Mouse (Mus musculus): Measurements from ENCODE around the gene Ccsap.

Gene Ccsap

DNA sequence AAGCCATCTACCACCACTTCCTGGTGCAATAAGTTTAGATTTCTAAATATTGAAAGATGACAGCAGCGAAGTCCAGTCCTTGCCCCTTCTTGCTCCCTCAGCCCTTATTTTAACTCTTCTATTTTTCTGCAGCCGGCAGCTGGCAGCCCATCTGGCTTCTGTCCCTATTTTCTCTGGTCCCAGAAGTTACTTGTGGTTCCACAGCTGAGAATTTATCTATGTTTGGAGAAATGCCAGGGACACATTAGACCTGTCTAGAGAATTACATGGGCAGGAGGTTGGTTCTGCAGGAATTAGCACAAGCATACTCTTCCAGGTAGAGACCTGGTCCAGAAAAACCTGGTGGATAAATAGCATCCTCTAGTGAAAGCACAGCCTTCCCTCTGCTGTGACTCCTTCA is 17.9 kb upstream of the Ccsap start:
- DNase-seq, result no peak

DNA sequence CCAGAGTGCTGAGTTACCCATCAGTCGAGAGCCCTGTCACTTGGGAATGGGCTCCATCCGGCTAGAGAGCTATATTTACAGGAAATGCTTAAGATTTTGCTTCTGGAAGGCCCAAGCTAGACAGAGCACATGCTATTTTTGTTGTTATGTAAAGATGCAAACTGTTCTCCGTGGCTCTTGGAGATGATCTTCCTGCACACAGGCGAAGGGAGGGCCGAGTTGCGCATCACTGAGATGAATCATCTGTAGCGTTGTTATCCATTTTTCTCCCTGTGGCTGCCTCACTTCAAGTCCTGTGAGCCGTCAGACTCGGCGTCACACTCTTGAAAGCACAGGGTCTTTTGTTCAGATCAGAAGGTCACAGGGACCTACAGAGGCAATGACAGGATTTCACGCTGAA is 14.3 kb upstream of the Ccsap start:
- no peak for DNase-seq

DNA sequence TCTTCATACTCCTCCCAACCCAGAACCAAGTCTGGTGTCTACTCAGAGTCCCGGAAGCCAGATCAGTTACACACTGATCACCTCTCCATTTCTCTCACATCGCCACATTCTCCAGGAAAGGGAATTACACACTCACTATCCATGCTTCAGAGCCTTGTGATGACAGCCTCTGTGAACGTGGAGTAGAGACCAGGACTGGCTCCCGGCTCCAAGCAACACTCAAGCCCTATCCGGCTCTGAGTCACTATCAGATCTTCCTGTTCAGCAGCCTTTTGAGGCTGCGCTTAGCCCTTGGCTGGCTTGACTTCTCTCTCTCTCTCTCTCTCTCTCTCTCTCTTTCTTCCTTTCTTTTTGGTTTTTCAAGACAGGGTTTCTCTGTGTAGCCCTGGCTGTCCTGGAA is 13.4 kb upstream of the Ccsap start:
- no peak for DNase-seq

DNA sequence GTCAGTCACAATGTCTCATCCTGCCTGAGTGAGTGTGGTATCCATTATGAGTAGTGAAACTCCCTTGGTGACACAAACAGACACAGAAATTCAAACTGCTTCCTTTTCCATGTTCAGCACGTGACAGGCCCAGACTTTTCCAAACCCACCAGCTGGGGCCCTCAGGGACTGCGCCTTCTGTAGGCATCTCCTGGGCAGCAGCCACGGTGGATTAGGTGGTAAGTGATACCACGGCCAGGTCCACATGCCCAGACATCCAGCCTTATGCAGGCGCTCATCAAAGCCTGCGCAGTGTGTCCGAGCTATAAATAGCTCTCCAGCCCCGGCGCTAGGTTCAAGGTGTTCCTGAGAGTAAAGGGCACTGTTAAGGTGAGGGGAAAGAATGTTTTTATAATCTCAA is 12.0 kb upstream of the Ccsap start:
- DNase-seq, result no peak

DNA sequence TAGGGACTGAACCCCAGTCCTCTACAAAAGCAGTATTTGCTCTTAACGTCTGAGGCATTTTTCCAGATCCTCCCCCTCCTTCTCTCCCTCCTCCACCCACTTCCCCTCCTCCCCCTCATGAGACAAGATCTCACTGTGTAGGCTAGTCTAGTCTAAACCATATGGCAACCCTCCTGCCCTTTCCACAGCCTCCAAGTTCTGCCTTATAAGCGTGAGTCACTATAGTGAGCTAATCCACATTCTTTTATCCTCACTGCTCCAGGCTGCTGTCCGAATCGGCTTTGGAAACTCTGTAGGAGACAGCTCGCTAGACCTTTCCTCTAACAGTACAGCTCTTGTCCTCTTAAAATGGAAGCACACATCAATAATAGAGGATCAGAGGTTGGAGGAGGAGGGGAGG is 7.0 kb upstream of the Ccsap start:
- DNase-seq, result no peak

DNA sequence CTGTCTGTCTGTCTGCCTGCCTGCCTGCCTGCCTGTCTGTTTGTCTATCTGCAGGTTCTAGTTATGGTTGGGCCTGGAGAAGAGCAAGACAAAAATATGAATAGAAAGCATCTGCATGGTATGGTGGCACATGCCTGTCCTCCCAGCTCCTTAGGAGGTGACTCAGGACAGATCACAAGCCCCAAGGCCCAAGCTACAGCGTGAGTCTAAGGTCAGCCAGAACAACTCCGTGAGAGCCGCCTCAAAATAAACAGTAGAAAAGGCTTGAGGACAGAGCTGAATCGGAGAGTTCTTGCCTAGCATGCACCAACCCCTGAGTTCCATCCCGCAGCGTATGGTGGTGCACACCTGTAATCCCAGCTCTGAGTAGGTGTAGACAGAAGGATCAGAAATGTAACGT is 5.8 kb upstream of the Ccsap start:
- DNase-seq, result no peak

DNA sequence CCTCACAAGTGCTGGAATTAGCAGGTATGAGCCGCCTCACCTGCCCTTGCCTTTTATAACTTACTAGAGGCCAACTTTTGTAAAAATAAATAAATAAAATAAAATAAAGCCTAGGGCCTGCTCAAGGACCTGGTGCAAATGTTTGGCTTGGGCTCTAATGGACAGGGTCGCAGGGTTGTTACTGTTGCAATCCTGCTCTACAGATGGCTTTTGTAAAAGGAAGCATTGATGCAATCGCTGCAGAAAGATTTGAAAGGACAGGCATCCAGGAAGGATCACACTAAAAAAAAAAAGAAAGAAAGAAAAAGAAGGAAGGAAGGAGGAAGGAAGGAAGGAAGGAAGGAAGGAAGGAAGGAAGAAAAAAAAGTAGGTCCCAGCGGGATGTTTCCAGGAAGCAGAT is 377 bp upstream of the Ccsap start:
- no peak for DNase-seq

DNA sequence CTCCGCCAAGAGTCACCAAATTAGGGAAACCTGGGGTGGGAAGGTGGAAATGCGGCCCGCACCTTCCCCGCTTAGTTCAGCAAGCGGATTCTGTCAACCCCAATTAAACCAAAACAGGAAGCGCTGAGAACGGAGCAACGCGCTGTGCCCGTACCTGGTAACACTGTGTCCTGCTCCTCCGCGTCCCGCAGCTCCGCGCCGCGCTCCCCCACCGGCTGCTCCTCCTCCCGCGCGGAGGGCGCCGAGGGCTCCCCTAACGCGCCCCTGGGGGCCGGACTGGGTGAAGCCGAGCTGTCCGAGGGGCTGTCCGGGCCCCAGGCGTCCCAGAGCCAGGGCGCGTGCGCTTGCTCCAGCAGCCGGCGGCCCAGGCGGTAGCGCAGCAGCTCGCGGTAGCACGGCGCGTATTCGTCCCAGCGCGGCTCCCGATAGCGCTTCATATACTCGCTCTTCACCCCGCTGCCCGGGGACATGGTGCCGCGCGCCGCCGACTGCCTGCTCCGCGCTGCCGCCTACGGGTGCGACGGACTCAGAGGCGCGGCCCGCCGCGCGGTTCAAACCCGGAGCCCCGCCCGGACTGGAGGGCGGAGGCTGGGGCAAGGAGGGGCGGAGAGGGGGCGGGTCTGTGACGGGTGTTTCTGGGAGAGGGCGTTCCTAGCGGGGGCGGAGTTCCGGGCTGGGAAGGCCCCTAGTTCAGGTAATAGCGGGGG is 915 bp downstream of the Ccsap start:
- DNase-seq, result peak; percentile 91 to 93

DNA sequence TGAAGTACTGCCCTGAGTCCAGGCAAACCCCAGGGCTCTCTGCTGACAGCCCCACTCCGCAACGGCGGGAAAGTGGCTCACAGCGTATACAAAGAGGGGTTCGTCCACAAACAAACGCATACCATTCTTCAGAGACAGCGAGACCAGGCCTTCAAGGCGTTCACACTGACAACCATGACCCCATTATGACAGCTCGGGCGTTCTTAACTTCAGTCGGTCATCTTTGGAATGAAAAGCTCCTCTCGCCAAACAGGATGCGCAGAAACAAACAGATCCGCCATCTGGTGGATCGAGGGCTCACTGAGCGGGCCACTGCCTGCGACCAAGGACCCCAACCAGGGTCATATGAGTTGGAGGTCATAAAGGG is 1.5 kb downstream of the Ccsap start:
- DNase-seq, result no peak

DNA sequence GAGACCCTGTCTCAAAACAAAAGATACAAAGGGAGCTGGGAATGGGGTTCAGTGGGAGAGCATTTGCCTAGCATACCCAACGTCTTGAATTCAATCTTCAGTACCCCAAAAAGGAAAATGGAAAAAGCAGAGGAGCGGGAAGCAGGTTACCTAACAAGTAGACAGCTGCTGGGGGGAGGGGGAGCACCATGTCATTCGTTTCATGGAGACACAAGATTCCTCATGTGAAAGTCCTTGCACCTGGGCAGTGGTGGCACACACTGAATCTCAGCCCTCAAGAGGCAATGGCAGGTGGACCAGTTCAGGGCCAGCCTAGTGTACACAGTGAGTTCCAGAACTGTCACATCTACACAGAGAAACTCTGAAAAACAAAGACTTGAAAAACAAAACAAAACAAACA is 2.6 kb downstream of the Ccsap start:
- no peak for DNase-seq

DNA sequence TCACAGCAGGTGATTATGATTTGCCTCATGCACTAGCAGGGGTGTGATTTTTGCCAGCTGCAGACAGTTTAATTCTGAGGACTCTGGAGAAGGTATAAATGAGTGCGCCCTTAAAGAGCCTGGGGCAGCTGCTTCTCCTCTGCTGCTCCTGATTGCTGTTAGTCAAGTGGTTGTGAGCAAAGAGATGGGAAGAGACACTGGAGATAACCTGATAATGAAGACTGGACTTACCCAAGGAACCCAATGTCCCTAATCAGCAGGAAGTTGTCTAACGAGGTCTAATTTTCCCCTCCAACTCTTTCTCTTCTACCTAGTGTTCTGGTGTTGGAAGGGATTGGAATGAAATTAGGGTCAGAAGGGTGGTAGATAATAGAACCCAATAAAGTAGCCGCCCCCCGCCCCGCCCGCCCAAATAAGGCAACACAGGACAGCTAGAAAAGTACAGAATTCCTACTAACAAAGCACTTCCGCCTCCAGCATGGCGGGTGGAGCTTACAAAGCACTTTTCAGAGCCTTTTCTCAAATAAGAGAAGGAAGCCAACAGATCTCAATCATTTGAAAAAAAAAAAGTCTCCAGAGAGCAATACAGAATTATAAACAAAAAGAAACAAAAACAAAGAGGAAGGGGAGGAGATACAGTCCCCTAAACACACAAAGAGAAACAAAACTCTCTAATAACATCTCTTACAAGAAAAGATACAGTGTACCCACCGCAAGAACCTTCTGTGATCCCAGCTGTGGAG is 5.1 kb downstream of the Ccsap start:
- DNase-seq, result no peak

DNA sequence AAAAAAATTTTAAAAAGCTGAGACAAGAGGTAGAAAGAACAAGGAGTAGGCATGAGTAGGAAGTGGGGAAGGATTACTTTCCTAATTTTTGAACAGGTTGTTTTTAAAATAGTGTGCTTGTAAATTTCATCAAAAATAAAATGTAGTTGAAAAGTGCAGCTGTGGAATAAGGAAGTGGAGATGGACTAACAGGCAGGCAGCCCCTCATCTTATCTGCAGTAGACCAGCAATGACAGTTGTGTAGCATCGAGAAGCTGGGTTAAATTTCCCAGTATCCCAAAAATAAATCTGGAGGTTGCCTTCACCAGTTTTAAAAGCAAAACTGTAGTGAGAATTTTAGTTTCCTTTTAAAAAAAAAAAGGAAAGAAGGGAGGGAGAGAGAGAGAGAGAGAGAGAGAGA is 5.8 kb downstream of the Ccsap start:
- DNase-seq, result no peak

DNA sequence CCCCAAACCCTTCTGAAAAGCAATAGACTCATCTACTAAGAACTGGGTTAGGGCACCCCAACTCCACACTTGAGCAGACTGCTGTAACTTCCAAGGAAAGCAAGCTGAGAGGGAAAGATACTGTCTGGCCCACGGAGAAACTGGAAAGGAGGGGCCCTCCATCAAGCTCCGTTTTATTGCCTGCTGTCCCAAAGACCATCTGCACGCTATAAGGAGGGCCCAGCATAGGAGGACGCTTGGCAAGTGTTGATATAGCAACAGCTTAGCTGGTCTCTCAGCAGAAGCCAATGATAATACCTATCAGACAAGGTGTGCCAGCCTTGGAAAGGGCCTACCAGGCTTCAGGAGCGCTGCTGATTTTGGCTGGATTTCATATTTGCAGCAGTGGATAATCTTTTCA is 8.4 kb downstream of the Ccsap start:
- DNase-seq, result no peak

DNA sequence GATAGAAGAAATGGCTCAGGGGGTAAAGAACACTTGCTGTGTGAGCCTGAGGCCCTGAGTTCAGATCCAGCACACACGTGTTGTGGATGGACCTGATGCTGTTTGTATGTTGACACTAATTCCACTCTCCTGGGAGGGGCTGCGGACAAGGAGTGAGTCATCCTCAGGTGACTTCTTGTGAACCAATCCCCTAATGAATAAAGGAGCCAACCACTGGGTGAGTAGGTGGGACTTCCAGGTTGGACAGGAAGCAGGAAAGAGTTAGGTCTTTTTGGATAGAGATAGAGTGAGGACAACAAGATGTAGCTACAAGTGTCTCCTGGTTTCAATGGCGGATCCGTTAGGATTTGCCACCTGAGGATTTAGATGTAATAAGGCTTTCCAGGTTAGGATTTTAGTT is 10.7 kb downstream of the Ccsap start:
- DNase-seq, result no peak

DNA sequence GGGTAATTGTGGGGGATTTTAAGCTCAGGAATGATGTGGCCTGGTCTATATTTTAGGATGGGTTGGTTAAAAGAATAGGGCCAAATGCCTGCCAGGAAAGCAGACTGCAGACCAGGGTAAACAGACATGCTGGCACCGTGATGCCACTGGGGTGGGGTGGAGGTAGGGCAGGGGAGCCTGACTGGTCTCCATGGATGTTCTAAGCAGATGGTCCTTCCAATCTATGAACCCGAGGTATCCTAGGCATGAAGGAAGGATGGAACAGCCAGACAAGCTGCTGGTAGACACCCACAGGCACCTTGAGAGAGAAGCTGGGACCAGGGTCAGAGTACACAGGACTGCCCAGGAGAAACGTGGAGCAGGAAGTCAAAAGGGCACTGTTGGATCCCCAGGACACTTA is 12.5 kb downstream of the Ccsap start:
- no peak for DNase-seq

DNA sequence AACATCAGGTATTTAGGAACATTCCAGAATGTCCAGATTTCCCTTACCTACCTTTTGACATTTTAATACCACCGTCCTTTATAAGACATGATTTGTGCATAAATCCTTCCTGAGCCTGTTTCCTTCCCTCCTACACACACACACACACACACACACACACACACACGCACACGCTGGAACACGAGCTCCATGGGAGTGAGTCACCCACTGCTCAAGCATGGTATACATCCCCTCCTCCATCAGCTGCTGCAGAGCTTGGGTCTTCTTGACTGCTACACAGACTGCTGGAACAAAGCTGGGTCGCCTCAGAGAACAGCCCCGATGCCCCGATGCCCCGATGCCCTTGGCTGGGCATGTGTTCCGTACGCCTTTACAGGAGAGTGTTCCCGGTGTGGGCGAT is 13.5 kb downstream of the Ccsap start:
- DNase-seq, result no peak

DNA sequence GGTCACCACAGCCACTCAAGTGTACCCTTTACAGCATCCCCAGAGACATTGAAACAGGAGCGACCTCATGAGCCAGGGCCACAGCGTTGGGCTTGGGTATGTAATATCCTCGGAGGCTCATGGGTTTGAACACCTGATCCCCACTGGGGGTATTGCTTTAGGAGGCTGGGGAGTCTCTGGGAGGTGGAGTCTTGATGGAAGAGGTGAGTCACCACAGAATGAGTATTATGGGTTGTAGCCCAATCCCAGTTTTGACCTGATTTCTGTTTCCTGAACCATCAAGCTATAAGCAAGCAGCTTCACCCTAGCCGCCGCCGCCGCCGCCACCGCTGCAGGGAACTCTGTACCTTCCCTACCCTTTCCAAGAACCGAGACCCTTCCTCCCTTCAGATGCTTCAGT is 14.0 kb downstream of the Ccsap start:
- DNase-seq, result no peak

DNA sequence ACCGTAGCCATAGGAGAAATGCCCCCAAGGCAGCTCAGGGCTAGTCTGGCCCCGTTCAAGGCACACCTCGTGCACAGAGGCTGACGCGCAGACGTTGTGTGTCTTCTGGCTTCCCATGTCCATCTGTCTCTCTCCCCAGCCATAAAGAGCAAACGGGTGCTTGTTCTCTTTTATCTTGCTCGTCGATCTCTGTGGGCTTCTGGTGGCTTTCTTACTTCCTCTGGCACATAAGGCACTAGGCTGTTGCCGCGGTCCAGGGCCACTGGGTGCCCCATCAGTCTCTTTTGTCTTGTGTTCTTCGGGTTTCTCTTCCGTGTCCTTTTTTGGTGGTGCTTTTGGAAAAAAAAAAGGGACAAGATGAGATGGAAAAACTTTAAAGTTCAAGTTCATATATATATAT is 14.9 kb downstream of the Ccsap start:
- DNase-seq, result no peak

DNA sequence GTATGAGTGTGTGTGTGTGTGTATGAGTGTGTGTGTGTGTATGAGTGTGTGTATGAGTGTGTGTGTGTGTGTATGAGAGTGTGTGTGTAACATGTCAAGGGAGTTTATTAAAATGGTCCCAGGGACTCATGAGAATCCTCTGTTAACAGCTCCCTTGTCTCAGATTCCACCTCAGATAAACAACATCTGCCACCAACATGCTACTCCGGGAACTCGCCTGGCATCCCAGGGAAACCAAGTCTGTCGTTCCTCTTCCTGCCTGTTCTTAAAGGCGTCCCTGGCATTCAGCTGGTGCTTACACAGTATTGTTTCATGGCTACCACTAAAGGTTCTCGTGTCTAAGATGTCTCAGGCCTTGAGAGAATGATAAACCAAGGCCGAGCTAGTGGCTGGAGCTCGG is 15.7 kb downstream of the Ccsap start:
- no peak for DNase-seq

DNA sequence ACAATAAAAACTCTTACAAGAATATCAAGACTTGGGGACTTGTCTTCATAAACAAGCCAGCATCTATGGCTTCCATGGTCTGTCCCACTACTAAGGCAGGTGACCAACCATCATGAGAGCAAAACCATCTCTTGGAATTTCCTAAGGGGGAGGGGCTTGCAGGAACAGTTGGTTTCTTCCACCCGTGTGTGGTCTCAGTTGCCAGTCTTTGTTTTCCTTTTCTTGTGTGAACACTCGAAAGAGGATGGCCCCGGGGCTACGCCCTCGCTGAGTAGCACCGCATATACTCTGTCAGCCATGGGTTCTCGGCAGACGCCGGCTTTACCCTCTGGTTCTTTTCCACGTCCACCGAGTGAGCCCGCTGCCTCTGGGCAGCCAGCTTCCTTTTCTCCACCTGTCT is 17.9 kb downstream of the Ccsap start:
- DNase-seq, result no peak

DNA sequence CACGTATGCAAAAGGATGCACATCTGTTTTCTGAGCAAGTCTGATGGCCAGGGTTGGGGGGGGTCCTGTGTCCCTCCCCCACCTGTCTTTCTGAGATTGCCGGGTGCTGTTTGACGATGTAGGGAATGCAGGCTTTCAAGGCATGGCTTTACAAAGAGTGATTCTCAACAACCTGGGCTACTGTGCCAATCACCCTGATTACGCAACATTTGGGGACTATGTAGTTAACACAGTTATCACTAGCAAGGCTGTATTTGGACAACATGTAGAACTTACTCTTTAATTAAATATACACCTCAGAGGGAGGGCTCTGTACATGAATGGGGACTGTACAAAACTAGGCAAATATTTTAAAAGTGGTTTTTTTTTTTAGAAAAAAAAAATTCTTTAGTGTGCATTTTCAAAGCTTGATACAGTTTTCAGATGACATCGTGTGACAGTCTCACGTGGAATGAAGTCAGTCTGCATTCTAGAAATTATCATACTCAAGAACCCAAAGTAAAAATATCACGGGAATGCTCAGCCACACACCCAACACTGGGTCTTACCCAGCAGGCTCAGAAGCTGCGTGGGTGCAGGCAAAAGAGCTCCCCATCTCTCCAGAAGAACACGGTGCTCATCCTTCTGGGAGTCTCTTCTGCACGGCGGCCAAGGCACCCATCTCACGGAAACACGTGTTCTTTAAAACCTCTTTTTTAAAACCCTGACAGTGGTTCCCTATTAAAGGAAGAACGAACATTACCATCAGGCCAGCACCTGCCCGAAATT is 19.2 kb downstream of the Ccsap start:
- DNase-seq, result no peak

DNA sequence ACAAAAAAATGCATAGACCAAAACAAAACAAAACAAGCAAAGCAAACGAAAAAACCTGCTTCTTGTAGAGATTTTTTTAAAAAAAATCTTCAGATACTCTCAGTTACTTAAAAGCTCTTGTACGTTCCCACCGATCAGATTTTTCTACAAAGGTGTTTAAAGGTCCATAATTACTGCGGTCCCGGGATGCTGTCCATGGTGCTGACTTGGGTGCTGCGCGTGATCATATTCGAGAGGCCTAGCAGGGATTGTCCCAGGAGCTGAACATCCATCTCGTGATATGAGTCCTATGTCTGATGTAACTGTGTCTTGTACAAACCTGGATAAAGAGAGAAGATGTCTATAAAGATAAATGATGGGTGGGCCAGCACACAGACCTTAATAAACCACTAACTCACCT is 21.5 kb downstream of the Ccsap start:
- DNase-seq, result no peak

DNA sequence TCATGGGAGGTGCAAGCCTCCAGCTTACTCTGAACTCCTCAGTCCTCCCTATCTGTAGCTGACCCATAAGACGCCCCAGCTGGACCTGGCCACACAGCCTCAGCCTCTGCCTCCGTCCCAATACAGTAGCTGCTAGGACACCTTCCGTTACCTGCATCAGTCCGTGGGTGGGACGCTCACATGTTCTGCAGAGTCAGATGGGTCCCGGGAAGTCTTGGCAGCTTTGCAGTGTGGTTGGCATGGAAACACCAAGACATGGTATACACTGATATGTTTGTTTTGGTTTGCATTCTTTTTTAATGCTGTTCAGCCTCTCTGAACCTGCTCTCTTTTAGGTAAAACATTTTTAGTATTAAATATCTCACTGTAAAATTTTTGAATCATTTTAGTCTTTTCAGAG is 23.7 kb downstream of the Ccsap start:
- DNase-seq, result no peak

DNA sequence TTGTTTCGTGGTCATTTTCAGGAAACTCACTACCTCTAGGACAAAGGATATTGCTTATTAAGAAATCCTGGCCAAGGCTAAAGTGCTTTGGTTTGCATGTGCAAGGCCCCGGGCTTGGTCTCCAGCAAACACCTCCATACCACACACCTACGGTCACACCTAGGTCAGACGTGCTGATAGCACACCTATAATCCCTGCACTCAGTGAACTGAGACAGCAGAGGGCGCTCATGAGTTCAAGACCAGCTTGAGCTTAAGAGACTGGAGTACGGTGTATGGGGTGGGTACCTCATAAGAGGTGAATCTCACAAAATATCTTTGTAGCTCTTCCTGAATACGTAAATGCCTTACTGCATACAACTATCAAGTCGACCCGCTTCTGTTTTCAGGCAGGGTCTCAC is 24.6 kb downstream of the Ccsap start:
- DNase-seq, result peak; percentile 29 to 58

Measured in lung, adult 18-20 months (tissue).